Mouse (Mus musculus) heart, postnatal 36 days (tissue): ENCODE measurements around the gene Gpr107. TPM values are rescaled to one million over a fixed set of nuclear protein-coding genes. Genes with fewer than 3 reads are reported as not detected.

Experiments used
- DNase-seq, 2 experiments: peaks; one replicate each; pipeline ENCODE4 v3.0.0; 2021 to 2022
- intact Hi-C: fragments of 180-260 bp; cut with DNase I; formaldehyde crosslinking; loops from one replicate; pipeline ENCODE4 v1.15.1; 2025
- total RNA-seq, 2 experiments: library from RNA; stranded (reverse); gene quantifications; 2 replicates each; pipeline ENCODE4 v1.2.3; 2021

Gene Gpr107
- 10 to 100 TPM; 30.3 to 38.7 TPM for total RNA-seq

DNA sequence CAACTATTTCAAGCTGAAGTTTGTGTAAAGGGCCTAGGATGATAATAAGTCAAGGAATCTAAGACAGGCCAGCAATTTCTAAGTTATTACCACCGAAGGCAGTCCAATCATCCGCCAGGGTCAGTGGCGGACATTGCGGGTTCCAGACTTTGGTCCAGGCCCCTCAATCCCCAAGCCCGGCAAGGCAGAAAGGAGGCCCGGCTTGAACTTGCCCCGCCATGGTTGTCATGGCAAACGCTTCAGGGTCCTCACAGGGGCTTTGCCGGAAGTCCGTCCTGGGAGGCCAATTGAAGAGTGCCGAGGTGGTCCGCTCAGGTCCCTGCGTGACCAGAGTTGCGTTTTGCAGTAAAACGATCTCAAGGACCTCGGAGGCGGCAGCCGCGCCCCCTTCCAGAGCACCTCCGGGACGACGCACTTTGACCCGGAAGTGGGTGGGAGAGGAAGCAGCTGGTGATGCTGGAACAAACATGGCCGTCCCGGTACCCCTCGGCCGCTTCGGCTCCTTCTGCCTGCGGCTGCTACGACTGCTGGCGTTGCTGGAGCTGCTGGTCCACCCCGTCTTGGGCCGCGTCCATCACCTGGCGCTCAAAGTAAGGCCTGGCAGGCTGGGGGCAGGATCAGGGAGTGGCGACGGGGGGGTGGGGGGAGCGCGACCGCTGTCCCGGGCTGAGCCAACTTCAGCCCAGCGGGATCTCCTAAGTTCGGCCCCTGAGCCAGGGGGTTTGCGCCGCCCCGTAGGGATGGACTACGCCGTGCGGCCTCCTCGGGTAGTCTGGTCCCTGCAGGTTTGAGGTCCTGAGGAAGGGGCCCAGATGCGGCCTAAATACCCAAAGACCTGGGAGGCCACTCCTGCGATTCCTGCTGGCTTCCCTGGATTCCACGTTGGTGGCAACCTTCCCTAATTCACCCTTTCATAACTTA lies at the start of gene Gpr107:
Gene Gpr107 (plus strand): TSS at position 425 of the 921 bp plus-strand sequence.
- peak; percentile 82 to 85 for DNase-seq
- intact Hi-C loops: loop anchor here (2.0 kb wide), 2 partner anchors 17 to 127 kb away; no protein-coding TSS in a partner anchor

GRCm38 (mm10) chr2:31103321-31103720 lies 48.8 kb upstream of the Gpr107 start:
- no peak for DNase-seq
- intact Hi-C loops: no loop called here

- intact Hi-C loops: no loop called here
- DNase-seq: no peak
Observed at GRCm38 (mm10) chr2:31105279-31105678, 46.8 kb upstream of the Gpr107 start.

DNA sequence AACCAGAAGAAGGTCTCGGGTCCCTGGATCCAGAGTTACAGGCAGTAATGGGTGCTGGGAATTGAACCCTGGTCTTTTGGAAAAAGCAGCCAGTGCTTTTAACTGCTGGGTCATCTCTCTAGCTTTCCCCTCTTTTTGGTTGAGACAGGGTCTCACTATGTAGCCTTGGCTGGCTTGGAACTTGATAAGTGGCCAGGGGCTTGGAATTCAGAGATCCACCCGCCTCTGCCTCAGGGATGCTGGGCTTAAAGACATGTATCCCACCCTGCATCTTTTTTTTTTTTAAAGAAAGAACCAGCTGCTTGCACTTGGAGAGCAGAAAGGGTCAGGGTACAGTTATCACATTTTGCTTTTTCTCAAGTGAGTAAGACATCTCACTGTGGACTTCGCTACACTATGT lies 46.1 kb upstream of the Gpr107 start:
- no peak for DNase-seq
- intact Hi-C loops: no loop called here

GRCm38 (mm10) chr2:31106621-31107320 lies 45.3 kb upstream of the Gpr107 start:
- no peak for DNase-seq
- intact Hi-C loops: no loop called here

DNA sequence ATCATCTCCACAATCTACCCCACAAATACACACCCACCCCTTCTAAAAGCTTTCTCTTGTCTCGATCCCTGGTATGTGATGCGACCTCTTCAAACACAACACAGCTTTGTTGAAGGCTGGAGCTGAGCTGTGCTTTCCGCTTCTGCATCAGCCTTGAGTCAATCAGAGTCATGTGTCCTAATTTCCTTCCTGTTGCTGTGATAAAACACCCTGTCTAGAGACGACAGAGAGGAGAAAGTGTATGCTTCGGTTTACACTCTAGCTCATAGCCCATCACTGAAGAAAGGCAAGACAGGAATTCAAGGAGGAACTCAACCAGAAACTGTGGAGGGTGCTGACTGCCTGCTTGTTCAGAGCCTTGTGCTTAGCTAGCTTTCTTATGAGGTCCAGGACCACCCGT lies 43.9 kb upstream of the Gpr107 start:
- no peak for DNase-seq
- intact Hi-C loops: no loop called here

DNA sequence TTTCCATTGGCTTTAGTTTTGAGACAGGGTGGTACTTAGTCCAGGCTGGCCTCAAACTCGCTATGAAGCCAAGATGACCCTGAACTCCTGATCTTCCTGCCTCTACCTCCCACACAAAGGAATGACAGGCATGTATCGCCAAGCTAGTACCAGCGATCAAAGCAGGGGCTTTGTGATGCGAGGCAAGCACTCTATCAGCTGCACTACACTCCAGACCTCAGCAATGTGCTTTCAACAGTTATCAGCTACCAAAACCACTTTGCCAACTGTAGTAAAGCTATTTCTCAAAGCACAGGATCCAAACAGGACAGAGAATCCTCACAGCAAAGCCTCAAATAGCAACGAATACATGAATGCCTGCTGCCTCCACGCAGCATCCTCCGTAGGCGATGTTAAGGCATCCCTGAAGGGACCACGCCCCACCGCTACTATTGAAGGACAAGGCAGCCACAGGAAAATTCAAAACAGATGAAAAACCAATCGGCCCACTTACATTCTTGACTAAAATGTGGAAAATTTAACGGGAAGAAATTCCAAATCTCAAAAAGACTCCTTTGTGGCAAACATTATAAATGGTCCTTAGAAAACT lies 42.1 kb upstream of the Gpr107 start:
- DNase-seq: no peak

GRCm38 (mm10) chr2:31111685-31112084 lies 40.4 kb upstream of the Gpr107 start:
- intact Hi-C loops: loop anchor here (2.0 kb wide), 1 partner anchor 19 kb away; no protein-coding TSS in a partner anchor
- no peak for DNase-seq

More for the DNA sequence above, 42.1 kb upstream of the Gpr107 start:
- intact Hi-C loops: loop anchor here (2.0 kb wide), 1 partner anchor 21 kb away; no protein-coding TSS in a partner anchor

GRCm38 (mm10) chr2:31114205-31114604 lies 37.9 kb upstream of the Gpr107 start:
- intact Hi-C loops: no loop called here

DNA sequence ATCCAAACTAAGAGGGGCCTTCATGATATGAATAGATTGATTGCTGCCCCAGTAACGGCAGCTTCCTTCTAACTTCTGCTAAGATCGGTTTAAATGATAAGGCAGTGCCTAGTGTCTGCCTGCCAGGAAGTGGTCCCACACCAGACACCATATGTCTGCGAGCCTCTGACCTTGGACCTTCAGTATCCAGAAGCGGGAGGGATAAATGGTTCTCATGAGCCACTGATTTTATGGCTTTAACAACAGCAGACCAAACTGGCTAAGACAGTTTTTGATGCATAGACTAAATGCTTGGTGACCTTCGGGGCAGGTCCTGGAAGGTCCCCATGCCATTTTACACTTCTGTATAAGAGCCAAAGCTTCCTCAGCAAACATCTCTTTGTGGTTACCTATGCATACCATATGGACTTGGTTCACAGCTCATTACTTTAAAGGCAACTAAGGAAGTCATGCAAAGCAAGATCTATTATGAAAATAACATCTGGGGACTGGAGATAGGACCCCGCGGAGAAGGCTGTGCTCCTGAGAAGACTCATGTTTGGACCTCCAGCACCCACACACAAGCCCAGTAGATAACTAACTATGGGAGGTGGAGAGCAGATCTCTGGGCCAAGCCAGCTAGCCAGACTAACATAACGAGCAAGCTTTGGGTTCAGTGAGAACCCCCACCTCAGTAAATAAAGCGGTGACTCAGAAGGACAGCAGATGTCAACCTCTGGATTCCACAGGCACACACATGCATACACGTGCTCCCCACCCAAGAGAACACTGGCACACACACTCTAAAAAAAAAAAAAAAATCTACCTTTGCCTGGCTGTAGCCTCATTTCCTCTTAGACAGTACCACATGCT lies 36.8 kb upstream of the Gpr107 start:
- DNase-seq: no peak
- intact Hi-C loops: no loop called here

More at GRCm38 (mm10) chr2:31114205-31114604, 37.9 kb upstream of the Gpr107 start:
- no peak for DNase-seq

DNA sequence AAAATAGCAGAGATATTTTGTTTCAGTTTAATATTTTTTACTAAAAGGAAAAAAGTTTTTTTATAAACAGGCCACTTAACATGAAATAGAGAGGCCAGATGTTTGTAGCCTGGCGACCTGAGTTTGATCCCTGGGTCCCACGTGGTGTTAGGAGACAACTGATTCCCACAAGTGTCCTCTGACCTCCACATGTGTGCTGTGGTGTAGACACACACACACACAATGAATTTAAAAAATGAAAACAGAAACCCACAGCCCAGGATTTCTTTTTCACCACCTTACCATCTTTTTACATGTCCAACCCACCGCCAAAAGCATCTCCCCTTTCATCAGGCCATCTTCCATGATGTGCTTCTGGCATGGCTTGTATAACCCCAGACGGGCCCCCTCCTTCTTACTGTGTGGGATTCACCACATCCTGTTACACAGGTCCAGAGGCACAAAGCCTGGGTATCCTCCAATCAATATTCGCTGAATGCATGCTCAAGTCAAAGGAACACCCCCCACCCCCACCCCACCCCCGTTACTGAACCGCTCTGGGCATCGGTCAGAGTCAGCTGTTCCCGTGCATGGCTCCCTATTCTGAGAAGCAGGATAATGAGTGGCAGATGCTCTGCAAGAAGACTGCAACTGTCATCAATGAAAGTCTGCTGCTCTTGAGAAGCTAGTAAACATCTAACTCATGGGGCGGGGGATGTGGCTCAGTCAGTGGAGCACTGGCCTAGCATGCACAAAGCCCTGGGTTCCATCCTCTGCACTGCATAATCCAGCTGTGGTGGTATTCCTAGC lies 36.0 kb upstream of the Gpr107 start:
- no peak for DNase-seq
- intact Hi-C loops: no loop called here

- no peak for DNase-seq
- intact Hi-C loops: no loop called here
Observed at GRCm38 (mm10) chr2:31118211-31118610, 33.9 kb upstream of the Gpr107 start.

GRCm38 (mm10) chr2:31118639-31119380 lies 33.3 kb upstream of the Gpr107 start:
- DNase-seq: no peak
- intact Hi-C loops: no loop called here

DNA sequence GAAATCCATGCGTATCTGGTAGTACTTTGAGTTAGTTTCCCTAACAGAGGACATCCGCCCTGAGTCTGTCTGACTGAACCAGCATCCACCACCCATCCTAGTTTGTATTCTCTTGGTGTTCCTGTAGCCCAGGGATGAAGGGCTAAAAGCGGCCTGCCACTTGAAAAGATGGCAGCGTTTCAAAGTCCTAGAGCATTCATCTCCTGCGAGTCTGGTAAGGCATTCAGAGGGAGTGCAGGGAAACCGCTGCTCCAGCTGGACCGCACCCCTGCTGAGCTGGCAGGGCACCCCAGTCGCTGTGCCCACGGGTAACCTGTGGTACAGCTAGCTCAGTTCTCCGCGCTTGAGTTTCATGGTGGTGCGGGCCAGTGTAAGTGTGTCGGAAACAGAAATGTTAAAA lies 32.3 kb upstream of the Gpr107 start:
- intact Hi-C loops: no loop called here
- peak; percentile 55 to 56 for DNase-seq

DNA sequence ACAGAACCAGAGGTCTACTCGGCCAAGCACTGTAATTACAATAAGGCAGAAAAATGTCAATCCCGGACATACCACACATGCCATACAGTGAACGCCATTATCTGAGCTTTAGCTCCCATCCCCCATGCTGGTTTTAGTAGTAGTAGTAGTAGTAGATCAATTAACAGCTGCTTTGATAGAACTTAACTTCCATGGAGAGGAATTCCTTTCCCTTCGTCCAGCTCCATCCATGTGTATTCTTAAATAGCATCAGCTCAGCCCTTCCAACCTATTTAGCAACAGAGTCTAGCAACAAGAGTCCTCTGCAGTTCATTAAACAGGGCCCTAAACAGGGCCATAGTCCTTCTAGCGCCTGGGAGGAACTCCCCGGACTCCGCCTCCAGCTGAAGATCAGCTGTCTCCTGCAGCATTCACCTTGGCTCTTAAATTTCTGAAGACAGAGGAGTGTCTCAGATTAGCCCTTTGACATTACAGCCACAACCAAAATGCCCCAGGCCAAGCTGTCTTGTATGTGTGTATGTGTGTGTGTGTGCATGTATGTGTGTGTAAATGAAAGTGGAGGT lies 30.9 kb upstream of the Gpr107 start:
- DNase-seq: no peak
- intact Hi-C loops: no loop called here

DNA sequence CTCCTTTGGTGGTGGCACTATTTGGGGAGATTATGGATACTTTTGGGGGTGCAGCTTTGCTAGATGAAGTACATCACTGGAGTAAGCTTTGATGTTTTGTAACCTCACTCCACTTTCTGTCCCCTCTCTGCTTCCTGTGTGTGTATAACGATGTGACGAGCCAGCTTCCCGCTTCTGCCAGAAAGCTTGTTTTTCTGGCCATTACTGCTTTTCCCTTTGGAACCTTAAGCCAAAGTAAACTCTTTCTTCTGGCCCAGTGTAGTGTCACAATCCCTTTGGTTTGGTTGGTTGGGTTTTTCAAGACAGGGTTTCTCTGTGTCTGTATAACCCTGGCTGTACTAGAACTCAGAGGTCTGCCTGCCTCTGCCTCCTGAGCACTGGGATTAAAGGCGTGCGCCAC lies 29.3 kb upstream of the Gpr107 start:
- intact Hi-C loops: no loop called here
- DNase-seq: no peak

DNA sequence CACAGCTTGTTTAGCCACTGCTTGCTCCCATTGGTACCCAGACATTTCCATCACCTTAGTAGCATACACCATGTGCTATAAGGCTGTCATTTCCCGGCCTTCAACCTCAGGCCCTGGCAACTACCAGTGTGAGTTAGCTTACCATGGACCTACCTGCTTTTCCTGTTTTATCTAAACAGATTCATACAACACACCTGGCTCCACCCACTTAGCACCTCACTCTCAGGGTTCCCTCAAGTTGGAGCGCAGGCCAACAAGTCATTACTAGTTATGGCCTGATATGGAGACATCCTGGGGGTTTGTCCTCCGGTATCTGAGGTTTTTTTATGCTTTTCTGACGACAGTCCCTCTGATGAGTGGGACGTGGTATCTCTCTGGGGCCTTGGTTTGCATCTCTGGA lies 28.6 kb upstream of the Gpr107 start:
- DNase-seq: no peak
- intact Hi-C loops: no loop called here

DNA sequence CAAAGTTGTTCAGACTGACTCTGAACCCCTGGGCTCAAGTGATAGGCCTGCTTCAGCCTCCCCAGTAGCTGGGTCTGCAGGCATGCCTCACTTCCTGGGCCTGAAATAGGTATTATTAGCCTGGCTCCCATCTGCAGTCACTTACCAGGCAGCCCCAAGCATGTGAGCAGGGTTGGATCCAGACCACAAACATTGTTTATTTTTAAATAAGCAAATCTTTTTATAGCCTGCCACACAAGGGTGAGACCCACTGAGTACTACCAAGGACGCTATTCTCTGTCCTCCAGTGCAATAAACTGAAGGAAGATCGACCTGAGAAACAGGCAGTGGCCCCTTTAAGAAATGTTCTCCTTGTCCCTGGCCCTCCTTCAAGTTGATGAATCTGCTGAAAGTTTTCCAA lies 27.4 kb upstream of the Gpr107 start:
- no peak for DNase-seq
- intact Hi-C loops: no loop called here
